Mouse (Mus musculus) adipose tissue, adult 10 weeks (tissue): Measurements from ENCODE around the gene Grb14. TPM values are rescaled to one million over a fixed set of nuclear protein-coding genes. Genes with fewer than 3 reads are reported as not detected.

ENCODE experiments used
- polyA plus RNA-seq: library from polyadenylated mRNA; stranded (reverse); fragments of 350-450 nt; fragmentation: Illumina TruSeq; extraction: RNeasy Lipid Tissue Mini Kit (QIAGEN cat#74804); gene quantifications from one replicate; pipeline ENCODE4 v1.2.3, GENCODE M21; 2014; ENCODE audit warnings: low read depth, low replicate concordance

The Grb14 gene
- 11.9 TPM for polyA plus RNA-seq

DNA sequence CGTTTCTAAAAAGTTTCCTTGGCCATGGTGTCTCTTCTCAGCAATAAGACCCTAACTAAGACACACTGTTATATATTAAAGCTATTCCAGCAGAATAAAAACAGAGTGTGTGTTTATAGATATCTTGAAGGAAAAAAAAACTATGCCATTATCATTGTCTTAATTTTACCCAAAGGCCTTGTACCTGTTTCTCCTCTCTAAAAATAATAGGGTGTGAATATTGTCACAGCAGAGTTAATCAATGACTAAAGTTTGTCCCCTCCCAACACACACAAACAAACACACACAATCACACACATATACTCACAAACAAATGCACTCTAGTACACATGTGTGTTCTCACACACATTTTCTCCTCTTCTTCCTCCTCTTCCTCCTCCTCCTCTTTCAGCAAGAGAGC is at the start of gene Grb14:
Grb14 (minus strand) TSS at position 101 of the 400 bp plus-strand sequence.

Other genes starting within 250 kb of the Grb14 start
- 36.2 TPM for gene Cobll1, start 214.4 kb upstream of the Grb14 start, polyA plus RNA-seq